In genomic region chr7:114581200-114581599, GRCm38 (mm10) we compare ENCODE assay signal across 19 mouse cellular contexts. TPM values are rescaled to one million over a fixed set of nuclear protein-coding genes. Genes with fewer than 3 reads are reported as not detected.
"Had no signal": no experiment of that assay in that cellular context is flagged by ENCODE, and none has a peak within 500 bp of the region (broad histone marks: within the 10 kb centered on the region; RNA-seq: fewer than 3 reads in every experiment).

No protein-coding gene starts in this region.

- H3K4me1 ChIP-seq: kidney, embryonic 15.5 days; limb, embryonic 12.5 days; limb, embryonic 15.5 days; liver, embryonic 15.5 days; lung, embryonic 15.5 days; neural tube, embryonic 12.5 days; neural tube, embryonic 15.5 days had no signal

- H3K9ac ChIP-seq: kidney, embryonic 15.5 days; limb, embryonic 12.5 days; limb, embryonic 15.5 days; liver, embryonic 15.5 days; lung, embryonic 15.5 days; neural tube, embryonic 12.5 days; neural tube, embryonic 15.5 days had no signal

- H3K4me3 ChIP-seq: kidney, embryonic 15.5 days; left cerebral cortex, adult 2 months; limb, embryonic 12.5 days; limb, embryonic 15.5 days; liver, embryonic 15.5 days; lung, embryonic 15.5 days; neural tube, embryonic 12.5 days; neural tube, embryonic 15.5 days had no signal

- H3K36me3 ChIP-seq: kidney, embryonic 15.5 days; limb, embryonic 12.5 days; limb, embryonic 15.5 days; liver, embryonic 15.5 days; lung, embryonic 15.5 days; neural tube, embryonic 12.5 days; neural tube, embryonic 15.5 days had no signal

- H3K27ac ChIP-seq: kidney, embryonic 15.5 days; left cerebral cortex, adult 2 months; limb, embryonic 12.5 days; limb, embryonic 15.5 days; liver, embryonic 15.5 days; lung, embryonic 15.5 days; neural tube, embryonic 12.5 days; neural tube, embryonic 15.5 days; stomach, postnatal 0 days had no signal

- DNase-seq: layer of hippocampus, postnatal 36 days; lung, adult 18-20 months; lung, postnatal 14 days; lung, postnatal 4 days; thymus, adult 2 months; thymus, postnatal 14 days; thymus, postnatal 4 days had no signal

- H3K4me2 ChIP-seq: kidney, embryonic 15.5 days; limb, embryonic 12.5 days; limb, embryonic 15.5 days; liver, embryonic 11.5 days; liver, embryonic 15.5 days; lung, embryonic 15.5 days; midbrain, embryonic 11.5 days; neural tube, embryonic 12.5 days; neural tube, embryonic 15.5 days had no signal

- H3K9me3 ChIP-seq: kidney, embryonic 15.5 days; limb, embryonic 12.5 days; limb, embryonic 15.5 days; liver, embryonic 15.5 days; lung, embryonic 15.5 days; neural tube, embryonic 12.5 days; neural tube, embryonic 15.5 days had no signal

- H3K27me3 ChIP-seq: kidney, embryonic 15.5 days; limb, embryonic 12.5 days; limb, embryonic 15.5 days; liver, embryonic 15.5 days; lung, embryonic 15.5 days; neural tube, embryonic 12.5 days; neural tube, embryonic 15.5 days had no signal

RNA-seq across cellular contexts. Expression of gene Calca, which starts 55.0 kb away (rescaled TPM):
- polyA plus RNA-seq: small intestine, adult 2 months had no signal
